Mouse (Mus musculus) heart, embryonic 14.5 days (tissue): ENCODE measurements around the gene Gpr142. TPM values are rescaled to one million over a fixed set of nuclear protein-coding genes. Genes with fewer than 3 reads are reported as not detected.
A peak's percentile ranks its signal among the peaks of the same experiment; 100 is the strongest.

Experiments used
- ATAC-seq: fragments of 200-750 bp; cut with Nextera tagmentation; 2 replicates; pipeline ENCODE4 v1.8.0; 2017; ENCODE audit warnings: low read depth, moderate TSS enrichment; ENCODE audit not compliant: insufficient number of reproducible peaks, insufficient read depth, low FRiP score
- H3K27ac ChIP-seq, 2 experiments: fragments of 200-500 bp in 1 of 2; fragments of 300-500 bp in 1 of 2; sonication (generic) in 1 of 2; replicated peaks in 1 of 2; 2 replicates each; pipeline ENCODE4 v1.5.1; 2012 to 2014; ENCODE audit warnings: low read depth in 2 of 2, low read length in 2 of 2, control low read depth in 1 of 2, mild to moderate bottlenecking in 1 of 2, mixed read lengths in 1 of 2; ENCODE audit not compliant: control insufficient read depth in 1 of 2, insufficient read depth in 1 of 2
- H3K27me3 ChIP-seq: fragments of 300-500 bp; sonication (generic); 2 replicates; pipeline ENCODE4 v1.6.1; 2014; ENCODE audit warnings: mild to moderate bottlenecking, low read length, control low read depth; ENCODE audit not compliant: control insufficient read depth, insufficient read depth
- H3K36me3 ChIP-seq: fragments of 300-500 bp; sonication (generic); 2 replicates; pipeline ENCODE4 v1.6.1; 2014; ENCODE audit warnings: mild to moderate bottlenecking, control low read depth, low read length, mixed read lengths; ENCODE audit not compliant: control insufficient read depth, insufficient read depth
- H3K4me1 ChIP-seq, 2 experiments: fragments of 200-500 bp in 1 of 2; fragments of 300-500 bp in 1 of 2; sonication (generic) in 1 of 2; 2 replicates each; pipeline ENCODE4 v1.6.1; 2012 to 2014; ENCODE audit warnings: low read length in 2 of 2, control low read depth in 1 of 2, mixed read lengths in 1 of 2; ENCODE audit not compliant: control insufficient read depth in 2 of 2, insufficient read depth in 2 of 2
- H3K4me2 ChIP-seq: fragments of 300-500 bp; sonication (generic); 2 replicates; pipeline ENCODE4 v1.6.1; 2014; ENCODE audit warnings: mild to moderate bottlenecking, low read length
- H3K4me3 ChIP-seq, 2 experiments: fragments of 200-500 bp in 1 of 2; fragments of 300-500 bp in 1 of 2; sonication (generic) in 1 of 2; 2 replicates each; pipeline ENCODE4 v1.5.1; 2012 to 2014; ENCODE audit warnings: low read length in 2 of 2, mild to moderate bottlenecking in 2 of 2, control low read depth in 1 of 2, low read depth in 1 of 2, moderate library complexity in 1 of 2; ENCODE audit not compliant: control insufficient read depth in 1 of 2, insufficient read depth in 1 of 2
- H3K9ac ChIP-seq: fragments of 300-500 bp; sonication (generic); 2 replicates; pipeline ENCODE4 v1.6.1; 2014; ENCODE audit warnings: mild to moderate bottlenecking, low read length
- H3K9me3 ChIP-seq: fragments of 300-500 bp; sonication (generic); 2 replicates; pipeline ENCODE4 v1.6.1; 2016; ENCODE audit warnings: low read length, control low read depth; ENCODE audit not compliant: control insufficient read depth
- WGBS: fragments of 180-500 bp; shearing (Covaris S2); extraction: QIAGEN DNeasy Blood & Tissue Kit; methylation state at CpG from one replicate; pipeline ENCODE4 v1.1.7; 2014; 5-methylcytosine and 5-hydroxymethylcytosine counted together
- polyA plus RNA-seq: library from polyadenylated mRNA; unstranded; fragments of >200 nt; fragmentation: Nextera tagmentation; extraction: Ambion mirVana; gene quantifications from 2 replicates; pipeline ENCODE4 v1.2.1, GENCODE M21; 2014

Gpr142 gene
- polyA plus RNA-seq, 1 experiment from 2014 or later: not detected

GRCm38 (mm10) chr11:114812731-114813240 is 14.1 kb downstream of the Gpr142 start:
- H3K36me3 ChIP-seq: no peaks in the 10 kb centered on the region
- no peak overlapping the region for H3K27ac ChIP-seq
- H3K9ac ChIP-seq: no peak overlapping the region
- 18% methylated on average over 6 of the region's 6 CpGs for WGBS
- no peak overlapping the region for H3K4me2 ChIP-seq
- H3K4me1 ChIP-seq: peaks cover 10 to 13% of the 10 kb centered on the region in 2 experiments
- no peak overlapping the region for H3K4me3 ChIP-seq
- H3K9me3 ChIP-seq: no peaks in the 10 kb centered on the region
- ATAC-seq: no peak
- H3K27me3 ChIP-seq: no peaks in the 10 kb centered on the region

GRCm38 (mm10) chr11:114814873-114815592 is 16.3 kb downstream of the Gpr142 start:
- Histone ChIP-seq H3K9ac (no peak overlapping the region), H3K9me3 (no peaks in the 10 kb centered on the region), H3K27ac (peak overlapping the region; percentile 54 to 58), H3K4me2 (no peak overlapping the region), H3K4me3 (no peak overlapping the region), H3K36me3 (no peaks in the 10 kb centered on the region), H3K27me3 (no peaks in the 10 kb centered on the region), H3K4me1 (peaks cover 13 to 14% of the 10 kb centered on the region in 2 experiments)
- ATAC-seq: peak; percentile 68; the same call in 1 of the 2 replicates
- 44% methylated on average over 11 of the region's 11 CpGs for WGBS

- Histone ChIP-seq H3K9ac (no peak overlapping the region), H3K27ac (no peak overlapping the region), H3K4me2 (no peak overlapping the region), H3K9me3 (no peaks in the 10 kb centered on the region), H3K27me3 (no peaks in the 10 kb centered on the region), H3K4me3 (no peak overlapping the region), H3K36me3 (no peaks in the 10 kb centered on the region), H3K4me1 (peaks cover 13 to 14% of the 10 kb centered on the region in 2 experiments)
- ATAC-seq: no peak
- WGBS: 84% methylated on average over 4 of the region's 4 CpGs
Observed at GRCm38 (mm10) chr11:114816934-114817333, 18.2 kb downstream of the Gpr142 start.

GRCm38 (mm10) chr11:114818185-114818584 is 19.5 kb downstream of the Gpr142 start:
- no peaks in the 10 kb centered on the region for H3K36me3 ChIP-seq
- H3K4me3 ChIP-seq: no peak overlapping the region
- peaks cover 19 to 21% of the 10 kb centered on the region in 2 experiments for H3K4me1 ChIP-seq
- WGBS: 91% methylated on average over 7 of the region's 7 CpGs
- H3K9ac ChIP-seq: no peak overlapping the region
- no peak overlapping the region for H3K27ac ChIP-seq
- H3K27me3 ChIP-seq: no peaks in the 10 kb centered on the region
- no peak for ATAC-seq
- H3K4me2 ChIP-seq: no peak overlapping the region
- H3K9me3 ChIP-seq: no peaks in the 10 kb centered on the region

GRCm38 (mm10) chr11:114819110-114819509 is 20.4 kb downstream of the Gpr142 start:
- Histone ChIP-seq H3K27me3 (no peaks in the 10 kb centered on the region), H3K9ac (no peak overlapping the region), H3K4me3 (no peak overlapping the region), H3K9me3 (no peaks in the 10 kb centered on the region), H3K36me3 (no peaks in the 10 kb centered on the region), H3K27ac (0 out of 4 replicates have a peak overlapping the region, but pooled peaks of 1 of the 2 experiments have one; percentile 24), H3K4me1 (peaks cover 21 to 27% of the 10 kb centered on the region in 2 experiments), H3K4me2 (no peak overlapping the region)
- WGBS: 53% methylated on average over 2 of the region's 2 CpGs
- no peak for ATAC-seq

- no peak overlapping the region for H3K27ac ChIP-seq
- no peak for ATAC-seq
- no peaks in the 10 kb centered on the region for H3K27me3 ChIP-seq
- peaks cover 9 to 17% of the 10 kb centered on the region in 2 experiments; a peak in 3 of 4 replicates for H3K4me1 ChIP-seq
- no peak overlapping the region for H3K4me3 ChIP-seq
- no peak overlapping the region for H3K9ac ChIP-seq
- no peaks in the 10 kb centered on the region for H3K9me3 ChIP-seq
- H3K36me3 ChIP-seq: no peaks in the 10 kb centered on the region
- H3K4me2 ChIP-seq: no peak overlapping the region
- 37% methylated on average over 3 of the region's 3 CpGs for WGBS
Observed at GRCm38 (mm10) chr11:114820444-114820843, 21.7 kb downstream of the Gpr142 start.

- Histone ChIP-seq H3K9me3 (no peaks in the 10 kb centered on the region), H3K4me1 (peaks cover 8 to 17% of the 10 kb centered on the region in 2 experiments; a peak in 3 of 4 replicates), H3K4me3 (no peak overlapping the region), H3K27ac (no peak overlapping the region), H3K4me2 (no peak overlapping the region), H3K36me3 (no peaks in the 10 kb centered on the region), H3K27me3 (no peaks in the 10 kb centered on the region), H3K9ac (no peak overlapping the region)
- 75% methylated on average over 1 of the region's 1 CpGs for WGBS
- ATAC-seq: no peak
Observed at GRCm38 (mm10) chr11:114821325-114821724, 22.6 kb downstream of the Gpr142 start.
